Mouse (Mus musculus) hindbrain, embryonic 14.5 days (tissue): ENCODE measurements around the gene Abcc4. TPM values are rescaled to one million over a fixed set of nuclear protein-coding genes. Genes with fewer than 3 reads are reported as not detected.
"Not testable (repeated sequence)": the region's sequence is repeated elsewhere in the genome, so short reads cannot be mapped to it uniquely, and the experiment has no call there.

ENCODE experiments used
- ATAC-seq: fragments of 200-750 bp; cut with Nextera tagmentation; 2 replicates; pipeline ENCODE4 v1.8.0; 2017; ENCODE audit warnings: moderate number of reproducible peaks, mild to moderate bottlenecking, moderate TSS enrichment, moderate library complexity; ENCODE audit not compliant: low FRiP score
- DNase-seq: peaks from one replicate; pipeline ENCODE4 v3.0.0-alpha.2; 2015; ENCODE audit warnings: low spot score
- H3K27ac ChIP-seq: fragments of 300-500 bp; sonication (generic); 2 replicates; pipeline ENCODE4 v1.5.1; 2014; ENCODE audit warnings: mild to moderate bottlenecking, moderate library complexity
- H3K27me3 ChIP-seq: fragments of 300-500 bp; sonication (generic); 2 replicates; pipeline ENCODE4 v1.6.1; 2014; ENCODE audit warnings: mild to moderate bottlenecking, low read length, mixed read lengths; ENCODE audit not compliant: control insufficient read depth, insufficient read depth
- H3K36me3 ChIP-seq: fragments of 300-500 bp; sonication (generic); replicated peaks from 2 replicates; pipeline ENCODE4 v1.6.1; 2014; ENCODE audit not compliant: control insufficient read depth, insufficient read depth
- H3K4me1 ChIP-seq: fragments of 300-500 bp; sonication (generic); replicated peaks from 2 replicates; pipeline ENCODE4 v1.6.1; 2014; ENCODE audit warnings: antibody characterized with exemption, low read length, mixed read lengths; ENCODE audit not compliant: control insufficient read depth, insufficient read depth
- H3K4me2 ChIP-seq: fragments of 300-500 bp; sonication (generic); replicated peaks from 2 replicates; pipeline ENCODE4 v1.6.1; 2014; ENCODE audit warnings: mild to moderate bottlenecking, moderate library complexity
- H3K4me3 ChIP-seq: fragments of 300-500 bp; sonication (generic); replicated peaks from 2 replicates; pipeline ENCODE4 v1.5.1; 2014; ENCODE audit warnings: mild to moderate bottlenecking, low read length
- H3K9ac ChIP-seq: fragments of 300-500 bp; sonication (generic); 2 replicates; pipeline ENCODE4 v1.6.1; 2014
- H3K9me3 ChIP-seq: fragments of 300-500 bp; sonication (generic); 2 replicates; pipeline ENCODE4 v1.6.1; 2016; ENCODE audit warnings: low read length; ENCODE audit not compliant: control insufficient read depth
- WGBS: fragments of 180-500 bp; shearing (Covaris S2); extraction: QIAGEN DNeasy Blood & Tissue Kit; methylation state at CpG from one replicate; pipeline ENCODE4 v1.1.7; 2014; 5-methylcytosine and 5-hydroxymethylcytosine counted together
- polyA plus RNA-seq: library from polyadenylated mRNA; unstranded; fragments of >200 nt; fragmentation: Nextera tagmentation; extraction: Ambion mirVana; gene quantifications from 2 replicates; pipeline ENCODE4 v1.2.1, GENCODE M21; 2014

The Abcc4 gene
- polyA plus RNA-seq, 1 experiment from 2014 or later = 2.6 TPM

GRCm38 (mm10) chr14:118674705-118675139, 31.3 kb downstream of the Abcc4 start:
- Histone ChIP-seq H3K9me3 (no peaks in the 10 kb centered on the region), H3K27me3 (no peaks in the 10 kb centered on the region), H3K4me2 (no peak overlapping the region), H3K4me1 (no peaks in the 10 kb centered on the region), H3K27ac (no peak overlapping the region), H3K4me3 (no peak overlapping the region), H3K9ac (no peak overlapping the region), H3K36me3 (no peaks in the 10 kb centered on the region)
- DNase-seq (no peak), ATAC-seq (no peak)
- 78% methylated on average over 11 of the region's 11 CpGs for WGBS

GRCm38 (mm10) chr14:118674224-118674623, 31.8 kb downstream of the Abcc4 start:
- H3K27ac ChIP-seq = no peak overlapping the region
- H3K9me3 ChIP-seq = no peaks in the 10 kb centered on the region
- no peak overlapping the region for H3K4me2 ChIP-seq
- no peak overlapping the region for H3K4me3 ChIP-seq
- DNase-seq = no peak
- H3K27me3 ChIP-seq = no peaks in the 10 kb centered on the region
- ATAC-seq = no peak
- H3K36me3 ChIP-seq = no peaks in the 10 kb centered on the region
- no peaks in the 10 kb centered on the region for H3K4me1 ChIP-seq
- no peak overlapping the region for H3K9ac ChIP-seq
- 84% methylated on average over 7 of the region's 7 CpGs for WGBS

DNA sequence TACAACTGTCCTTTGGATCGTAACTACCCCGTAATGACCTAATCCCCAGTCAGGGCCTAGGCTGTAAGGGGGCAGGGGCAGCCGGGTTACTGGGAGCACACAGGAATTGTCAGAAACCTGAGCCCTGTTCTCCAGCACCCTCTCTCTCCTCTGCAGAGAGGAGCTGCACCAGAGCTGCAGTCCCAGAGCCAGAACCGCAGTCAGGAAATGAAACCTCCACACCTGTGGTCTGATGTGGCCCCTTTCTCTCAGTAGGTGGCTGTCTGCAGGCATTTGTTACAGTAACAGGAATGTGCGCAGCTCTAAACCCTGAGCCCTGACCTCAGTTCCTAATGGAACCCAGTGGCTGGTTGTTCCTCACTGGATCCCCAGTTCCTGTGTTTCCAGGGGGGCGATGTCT, 32.5 kb downstream of the Abcc4 start:
- Histone ChIP-seq H3K4me1 (no peaks in the 10 kb centered on the region), H3K4me2 (no peak overlapping the region), H3K9me3 (no peaks in the 10 kb centered on the region), H3K9ac (no peak overlapping the region), H3K27me3 (no peaks in the 10 kb centered on the region), H3K4me3 (no peak overlapping the region), H3K27ac (no peak overlapping the region), H3K36me3 (no peaks in the 10 kb centered on the region)
- 69% methylated on average over 6 of the region's 6 CpGs for WGBS
- ATAC-seq = no peak
- DNase-seq = no peak

GRCm38 (mm10) chr14:118672931-118673330, 33.1 kb downstream of the Abcc4 start:
- not testable (repeated sequence) for H3K4me3 ChIP-seq, H3K4me2 ChIP-seq, ATAC-seq, H3K27me3 ChIP-seq, DNase-seq, H3K4me1 ChIP-seq, H3K9ac ChIP-seq, H3K27ac ChIP-seq, H3K9me3 ChIP-seq, H3K36me3 ChIP-seq
- WGBS = 95% methylated on average over 6 of the region's 6 CpGs

DNA sequence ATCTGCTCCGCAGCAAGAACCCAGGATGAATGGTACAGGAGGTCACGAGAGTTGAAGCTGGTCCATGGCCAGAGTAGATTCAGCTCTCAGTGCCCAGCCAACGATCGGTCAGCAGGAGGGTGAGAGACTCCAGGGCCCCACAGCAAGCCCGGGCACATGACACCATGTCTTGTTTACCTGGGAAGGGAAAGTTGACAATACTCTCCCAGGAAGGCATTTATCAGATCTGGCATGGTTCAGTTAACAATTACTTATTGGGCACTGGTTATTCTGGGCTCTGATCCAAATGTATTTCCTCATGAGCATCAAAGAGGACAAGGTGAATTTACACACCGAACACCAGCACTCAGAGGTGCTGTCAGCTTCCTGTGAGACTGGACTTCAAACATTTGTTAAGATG, 38.5 kb downstream of the Abcc4 start:
- Histone ChIP-seq H3K4me2 (no peak overlapping the region), H3K27me3 (no peaks in the 10 kb centered on the region), H3K36me3 (no peaks in the 10 kb centered on the region), H3K4me1 (no peaks in the 10 kb centered on the region), H3K9ac (no peak overlapping the region), H3K9me3 (no peaks in the 10 kb centered on the region), H3K27ac (no peak overlapping the region), H3K4me3 (no peak overlapping the region)
- ATAC-seq (no peak), DNase-seq (no peak)
- WGBS = 69% methylated on average over 6 of the region's 6 CpGs

GRCm38 (mm10) chr14:118664661-118665060, 41.4 kb downstream of the Abcc4 start:
- no peak overlapping the region for H3K27ac ChIP-seq
- no peak overlapping the region for H3K4me2 ChIP-seq
- H3K36me3 ChIP-seq = no peaks in the 10 kb centered on the region
- no peak overlapping the region for H3K9ac ChIP-seq
- no peaks in the 10 kb centered on the region for H3K27me3 ChIP-seq
- H3K4me3 ChIP-seq = no peak overlapping the region
- no peaks in the 10 kb centered on the region for H3K9me3 ChIP-seq
- 82% methylated on average over 7 of the region's 7 CpGs for WGBS
- ATAC-seq (no peak), DNase-seq (no peak)
- H3K4me1 ChIP-seq = no peaks in the 10 kb centered on the region

- Histone ChIP-seq H3K4me3 (no peak overlapping the region), H3K9me3 (no peaks in the 10 kb centered on the region), H3K4me1 (no peaks in the 10 kb centered on the region), H3K36me3 (no peaks in the 10 kb centered on the region), H3K27ac (no peak overlapping the region), H3K27me3 (no peaks in the 10 kb centered on the region), H3K4me2 (no peak overlapping the region), H3K9ac (no peak overlapping the region)
- WGBS = 93% methylated on average over 18 of the region's 18 CpGs
- ATAC-seq = no peak
- DNase-seq = no peak
Observed at GRCm38 (mm10) chr14:118662625-118663276, 43.3 kb downstream of the Abcc4 start.

DNA sequence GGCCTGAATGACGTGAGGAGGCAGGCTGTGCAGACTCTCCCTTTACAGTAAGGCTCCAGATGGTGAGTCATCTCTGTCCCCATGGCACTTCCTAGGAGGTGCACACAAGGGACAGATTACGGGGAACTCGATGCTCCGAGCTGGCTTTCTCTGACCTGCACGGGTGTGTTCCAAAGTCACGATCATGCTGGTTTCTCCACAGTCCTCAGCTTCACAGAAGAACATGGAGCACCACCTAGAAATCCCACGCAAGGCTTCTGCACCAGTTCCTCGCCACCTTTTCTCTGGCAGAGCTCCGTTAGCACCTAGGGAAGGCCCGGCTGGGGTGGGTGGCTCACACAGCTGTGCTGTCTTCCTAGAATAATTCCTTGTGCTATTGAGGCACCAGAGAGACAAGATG, 43.9 kb downstream of the Abcc4 start:
- no peaks in the 10 kb centered on the region for H3K9me3 ChIP-seq
- ATAC-seq (no peak), DNase-seq (no peak)
- whole genome bisulfite sequencing = 88% methylated on average over 10 of the region's 10 CpGs
- H3K27me3 ChIP-seq = no peaks in the 10 kb centered on the region
- no peak overlapping the region for H3K9ac ChIP-seq
- H3K4me2 ChIP-seq = no peak overlapping the region
- no peaks in the 10 kb centered on the region for H3K36me3 ChIP-seq
- no peaks in the 10 kb centered on the region for H3K4me1 ChIP-seq
- H3K4me3 ChIP-seq = no peak overlapping the region
- H3K27ac ChIP-seq = no peak overlapping the region

- no peaks in the 10 kb centered on the region for H3K36me3 ChIP-seq
Observed at GRCm38 (mm10) chr14:118659230-118659629, 46.8 kb downstream of the Abcc4 start.

DNA sequence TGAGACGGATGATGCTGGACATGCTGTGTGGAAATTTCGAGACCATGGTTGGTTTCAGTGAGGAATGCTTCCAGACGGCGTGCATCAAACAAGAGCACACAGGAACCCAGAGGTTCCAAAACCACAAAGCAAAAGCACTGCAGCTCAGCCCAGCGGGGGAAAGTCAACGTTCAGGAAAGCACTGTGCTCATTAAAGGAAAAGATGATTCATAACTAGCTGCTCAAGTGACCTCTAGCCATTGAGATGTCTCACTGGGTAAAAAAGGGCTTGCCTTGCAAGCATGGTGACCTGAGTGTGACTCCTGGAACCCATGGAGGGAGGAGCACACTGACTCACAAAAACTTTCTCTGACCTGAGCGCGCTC, 47.7 kb downstream of the Abcc4 start:
- DNase-seq = no peak
- WGBS = 55% methylated on average over 8 of the region's 8 CpGs
- no peaks in the 10 kb centered on the region for H3K9me3 ChIP-seq
- no peaks in the 10 kb centered on the region for H3K36me3 ChIP-seq
- H3K9ac ChIP-seq = no peak overlapping the region
- no peak overlapping the region for H3K4me3 ChIP-seq
- no peaks in the 10 kb centered on the region for H3K27me3 ChIP-seq
- no peaks in the 10 kb centered on the region for H3K4me1 ChIP-seq
- H3K4me2 ChIP-seq = no peak overlapping the region
- no peak overlapping the region for H3K27ac ChIP-seq
- ATAC-seq = no peak

More at GRCm38 (mm10) chr14:118659230-118659629, 46.8 kb downstream of the Abcc4 start:
- Histone ChIP-seq H3K9ac (no peak overlapping the region), H3K4me2 (no peak overlapping the region), H3K27ac (no peak overlapping the region), H3K27me3 (no peaks in the 10 kb centered on the region), H3K4me3 (no peak overlapping the region), H3K9me3 (no peaks in the 10 kb centered on the region), H3K4me1 (no peaks in the 10 kb centered on the region)
- ATAC-seq (no peak), DNase-seq (no peak)
